Mouse (Mus musculus) CH12.LX (cell line): ENCODE measurements around the gene Vmn1r188. TPM values are rescaled to one million over a fixed set of nuclear protein-coding genes. Genes with fewer than 3 reads are reported as not detected.
"Not testable (repeated sequence)": the region's sequence is repeated elsewhere in the genome, so short reads cannot be mapped to it uniquely, and the experiment has no call there.

Experiments
- DNase-seq: peaks from one replicate; pipeline ENCODE4 v3.0.0-alpha.2; 2013; ENCODE audit errors: extremely low read depth
- H3K27ac ChIP-seq: 2 replicates; pipeline ENCODE4 v1.5.1; 2012; ENCODE audit warnings: low read depth, mild to moderate bottlenecking, control low read depth, moderate library complexity; ENCODE audit not compliant: insufficient read depth
- H3K27me3 ChIP-seq: replicated peaks from 2 replicates; pipeline ENCODE3; 2012; ENCODE audit warnings: inconsistent platforms
- H3K36me3 ChIP-seq, 2 experiments: replicated peaks in 1 of 2; 2 replicates each; pipeline versions ENCODE3 to v1.6.1; 2012; ENCODE audit warnings: inconsistent platforms in 1 of 2, low read length in 1 of 2, mild to moderate bottlenecking in 1 of 2, mixed read lengths in 1 of 2, moderate library complexity in 1 of 2; ENCODE audit not compliant: control insufficient read depth in 1 of 2, insufficient read depth in 1 of 2
- H3K4me1 ChIP-seq, 2 experiments: 2 replicates each; pipeline ENCODE4 v1.6.1; 2012; ENCODE audit warnings: inconsistent platforms in 1 of 2, moderate library complexity in 1 of 2; ENCODE audit not compliant: insufficient read depth in 2 of 2, control insufficient read depth in 1 of 2
- H3K4me2 ChIP-seq: 2 replicates; pipeline ENCODE4 v1.6.1; 2012; ENCODE audit warnings: low read depth, mild to moderate bottlenecking, control low read depth; ENCODE audit not compliant: poor library complexity, insufficient read depth, severe bottlenecking
- H3K4me3 ChIP-seq, 3 experiments: fragments of 150-350 bp in 1 of 3; sonication (generic) in 1 of 3; replicated peaks in 1 of 3; 2 replicates each; pipeline versions ENCODE3 to v1.5.1; 2011 to 2012; ENCODE audit warnings: low read depth in 2 of 3, low read length in 2 of 3, mild to moderate bottlenecking in 2 of 3, moderate library complexity in 2 of 3, control low read depth in 1 of 3, improper control_type of control experiment in 1 of 3, inconsistent platforms in 1 of 3, mixed read lengths in 1 of 3; ENCODE audit not compliant: poor library complexity in 1 of 3
- H3K79me2 ChIP-seq: replicated peaks from 2 replicates; pipeline ENCODE4 v1.6.1; 2012; ENCODE audit warnings: mild to moderate bottlenecking, moderate library complexity; ENCODE audit not compliant: control insufficient read depth, poor library complexity, insufficient read depth, severe bottlenecking; ENCODE audit errors: extremely low read depth
- H3K9ac ChIP-seq: 2 replicates; pipeline ENCODE4 v1.6.1; 2012; ENCODE audit warnings: low read depth, mild to moderate bottlenecking, control low read depth, moderate library complexity; ENCODE audit not compliant: insufficient read depth
- H3K9me3 ChIP-seq: replicated peaks from 2 replicates; pipeline ENCODE3; 2012; ENCODE audit warnings: low read length, inconsistent platforms, mixed read lengths
- BHLHE40 ChIP-seq: IDR thresholded peaks from 2 replicates; pipeline ENCODE4 v1.6.1; 2011; ENCODE audit warnings: mild to moderate bottlenecking, low read depth, low read length, improper control_type of control experiment
- CHD1 ChIP-seq: IDR thresholded peaks from 2 replicates; pipeline ENCODE4 v1.6.1; 2012; ENCODE audit warnings: low read depth, low read length, improper control_type of control experiment, inconsistent platforms
- CHD2 ChIP-seq: IDR thresholded peaks from 2 replicates; pipeline ENCODE4 v1.6.1; 2011; ENCODE audit warnings: low read length, improper control_type of control experiment
- CTCF ChIP-seq, 2 experiments: IDR thresholded peaks in 1 of 2; conservative IDR thresholded peaks in 1 of 2; 2 replicates each; pipeline ENCODE4 v1.5.1; 2011 to 2012; ENCODE audit warnings: low read depth in 2 of 2, low read length in 2 of 2, improper control_type of control experiment in 1 of 2, inconsistent platforms in 1 of 2, mild to moderate bottlenecking in 1 of 2, moderate library complexity in 1 of 2
- E2F4 ChIP-seq: IDR thresholded peaks from 2 replicates; pipeline ENCODE4 v1.6.1; 2011; ENCODE audit warnings: low read depth, low read length, improper control_type of control experiment; ENCODE audit not compliant: insufficient replicate concordance
- ELF1 ChIP-seq: IDR thresholded peaks from 2 replicates; pipeline ENCODE4 v1.6.1; 2014; ENCODE audit warnings: low read depth, mild to moderate bottlenecking, inconsistent platforms, low read length, improper control_type of control experiment
- GABPA ChIP-seq: IDR thresholded peaks from 2 replicates; pipeline ENCODE4 v1.6.1; 2012; ENCODE audit warnings: low read depth, low read length, improper control_type of control experiment, inconsistent platforms; ENCODE audit not compliant: insufficient replicate concordance
- IRF4 ChIP-seq: IDR thresholded peaks from 2 replicates; pipeline ENCODE4 v1.6.1; 2014; ENCODE audit warnings: low read depth, mild to moderate bottlenecking, inconsistent platforms, low read length, improper control_type of control experiment
- MAFK ChIP-seq: IDR thresholded peaks from 2 replicates; pipeline ENCODE4 v1.6.1; 2011; ENCODE audit warnings: low read length, improper control_type of control experiment; ENCODE audit not compliant: insufficient replicate concordance
- MAX ChIP-seq: IDR thresholded peaks from 2 replicates; pipeline ENCODE4 v1.6.1; 2011; ENCODE audit warnings: low read length, improper control_type of control experiment
- MXI1 ChIP-seq: IDR thresholded peaks from 2 replicates; pipeline ENCODE4 v1.6.1; 2011; ENCODE audit warnings: mild to moderate bottlenecking, low read depth, low read length, improper control_type of control experiment
- MYC ChIP-seq: IDR thresholded peaks from 2 replicates; pipeline ENCODE4 v1.6.1; 2011; ENCODE audit warnings: low read depth, mild to moderate bottlenecking, improper control_type of control experiment, low read length
- NELFE ChIP-seq: IDR thresholded peaks from 2 replicates; pipeline ENCODE4 v1.6.1; 2011; ENCODE audit warnings: low read depth, low read length, improper control_type of control experiment
- POLR2A ChIP-seq: IDR thresholded peaks from 2 replicates; pipeline ENCODE4 v1.6.1; 2011; ENCODE audit warnings: low read depth, mild to moderate bottlenecking, improper control_type of control experiment, low read length
- POLR2AphosphoS2 ChIP-seq: IDR thresholded peaks from 2 replicates; pipeline ENCODE4 v1.6.1; 2011; ENCODE audit warnings: low read depth, low read length, improper control_type of control experiment
- RAD21 ChIP-seq: IDR thresholded peaks from 2 replicates; pipeline ENCODE4 v1.6.1; 2011; ENCODE audit warnings: low read depth, mild to moderate bottlenecking, low read length, improper control_type of control experiment, moderate library complexity
- RCOR1 ChIP-seq: conservative IDR thresholded peaks from 2 replicates; pipeline ENCODE4 v1.6.1; 2012; ENCODE audit warnings: low read depth, mild to moderate bottlenecking, inconsistent platforms, low read length, improper control_type of control experiment
- SIN3A ChIP-seq: IDR thresholded peaks from 2 replicates; pipeline ENCODE4 v1.6.1; 2012; ENCODE audit warnings: low read length, improper control_type of control experiment, inconsistent platforms
- UBTF ChIP-seq: IDR thresholded peaks from 2 replicates; pipeline ENCODE4 v1.6.1; 2012; ENCODE audit warnings: low read depth, mild to moderate bottlenecking, inconsistent platforms, low read length, improper control_type of control experiment, moderate library complexity
- USF2 ChIP-seq: conservative IDR thresholded peaks from 2 replicates; pipeline ENCODE4 v1.6.1; 2011; ENCODE audit warnings: low read depth, low read length, improper control_type of control experiment
- ZC3H11A ChIP-seq: IDR thresholded peaks from 2 replicates; pipeline ENCODE4 v1.6.1; 2012; ENCODE audit warnings: low read depth, mild to moderate bottlenecking, inconsistent platforms, low read length, improper control_type of control experiment
- ZKSCAN1 ChIP-seq: IDR thresholded peaks from 2 replicates; pipeline ENCODE4 v1.6.1; 2012; ENCODE audit warnings: low read depth, inconsistent platforms, low read length, improper control_type of control experiment, borderline replicate concordance
- ZMIZ1 ChIP-seq: IDR thresholded peaks from 2 replicates; pipeline ENCODE4 v1.6.1; 2012; ENCODE audit warnings: low read depth, mild to moderate bottlenecking, inconsistent platforms, low read length, improper control_type of control experiment
- ZNF384 ChIP-seq: IDR thresholded peaks from 2 replicates; pipeline ENCODE4 v1.6.1; 2012; ENCODE audit warnings: low read depth, low read length, improper control_type of control experiment, inconsistent platforms
- dilution Hi-C: fragments of 300-500 bp; cut with MboI; formaldehyde crosslinking; loops from 2 replicates; pipeline ENCODE4 v1.14.3; 2020; ENCODE audit warnings: low sequenced_read_pairs; ENCODE audit not compliant: extremely low pct_unique_long_range_greater_than_20kb, extremely low pct_ligation_motif_present
- in situ Hi-C: fragments of 300-500 bp; cut with MboI; formaldehyde crosslinking; loops from 3 replicates; pipeline ENCODE4 v1.14.3; 2019; ENCODE audit warnings: low sequenced_read_pairs, low pct_ligation_motif_present, low pct_unique_long_range_greater_than_20kb, mixed read lengths
- polyA plus RNA-seq: library from polyadenylated mRNA; unstranded; fragments of >175 nt; gene quantifications from 2 replicates; pipeline ENCODE4 v1.2.1, GENCODE M21; 2012; ENCODE audit warnings: low read depth; ENCODE audit not compliant: insufficient read length
- total RNA-seq, 2 experiments: library from RNA; depleted of rRNA; stranded (reverse); fragments of 300-350 nt in 1 of 2; fragments of >200 nt in 1 of 2; gene quantifications; 2 replicates each; pipeline ENCODE4 v1.2.3; 2012 to 2014

Gene Vmn1r188
- not detected in 2 replicates for total RNA-seq (2012; rRNA removed)
- not detected in 2 replicates for total RNA-seq (2014; rRNA removed)
- not detected in 2 replicates for polyA plus RNA-seq

DNA sequence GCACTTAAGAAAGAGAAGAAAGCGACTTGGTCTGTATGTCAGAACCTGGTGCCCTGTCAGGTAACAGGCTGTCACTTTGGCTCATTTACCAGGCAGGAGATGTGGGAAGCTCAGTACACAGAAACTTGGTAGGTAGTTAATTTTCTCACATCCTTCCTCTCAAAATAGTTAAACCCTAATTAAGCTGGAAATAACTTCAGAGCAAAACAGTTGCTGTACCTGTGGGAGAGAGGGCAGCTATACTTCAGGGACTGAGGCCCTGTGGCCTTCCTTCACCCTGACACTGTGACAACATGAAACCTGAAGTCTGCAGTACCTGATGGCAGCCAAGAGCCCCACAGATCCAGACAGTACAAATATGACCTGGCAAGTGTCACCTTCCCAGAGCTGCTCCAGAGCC, at the start of gene Vmn1r188:
Gene Vmn1r188 (plus strand): TSS at position 301 of the 400 bp plus-strand sequence.
- H3K79me2 ChIP-seq, dilution Hi-C loops: not testable (repeated sequence)
- in situ Hi-C loops: loop anchor here (25.0 kb wide), 1 partner anchor 1153 kb away; the partner anchor contains the start of genes Vmn1r222 and Vmn1r223

GRCm38 (mm10) chr13:22034443-22035266, 49.6 kb upstream of the Vmn1r188 start:
- peak overlapping the region; percentile 92 for H3K9ac ChIP-seq
- H3K36me3 ChIP-seq: no peaks in the 10 kb centered on the region
- H3K4me1 ChIP-seq: peaks cover 3 to 27% of the 10 kb centered on the region in 2 experiments; a peak in 3 of 4 replicates
- peak overlapping the region; percentile 78 for H3K4me2 ChIP-seq
- H3K27me3 ChIP-seq: no peaks in the 10 kb centered on the region
- no peaks in the 10 kb centered on the region for H3K79me2 ChIP-seq
- dilution Hi-C loops: no loop called here
- no peaks in the 10 kb centered on the region for H3K9me3 ChIP-seq
- TF ChIP-seq MAX: peak; percentile 92
- TF ChIP-seq E2F4: 0 out of 2 replicates have a peak, but pooled peaks have one; percentile 27
- no peak for TF ChIP-seq ELF1
- TF ChIP-seq BHLHE40: no peak
- TF ChIP-seq RAD21: no peak
- no peak for TF ChIP-seq GABPA
- peak; percentile 88 for TF ChIP-seq POLR2A
- TF ChIP-seq CHD1: peak; percentile 83
- TF ChIP-seq ZKSCAN1: no peak
- TF ChIP-seq MYC: peak; percentile 93
- TF ChIP-seq CTCF (conservative IDR thresholded peaks at IDR 0.05 in 1 of 2, IDR thresholded peaks at IDR 0.05 in 1 of 2; ENCODE audit: low read depth in 2 of 2, low read length in 2 of 2): no peak
- peak; percentile 39 for TF ChIP-seq USF2
- no peak; the same call in 1 of the 2 replicates for TF ChIP-seq UBTF
- no peak for TF ChIP-seq CHD2
- peak; percentile 97 for TF ChIP-seq POLR2AphosphoS2
- peak; percentile 45; the same call in 1 of the 2 replicates for TF ChIP-seq ZNF384
- TF ChIP-seq IRF4: 0 out of 2 replicates have a peak, but pooled peaks have one; percentile 3
- TF ChIP-seq ZMIZ1: peak; percentile 97
- TF ChIP-seq MAFK: 0 out of 2 replicates have a peak, but pooled peaks have one; percentile 17
- TF ChIP-seq MXI1: peak; percentile 93
- peak; percentile 75; the same call in 1 of the 2 replicates for TF ChIP-seq NELFE
- TF ChIP-seq SIN3A: no peak
- TF ChIP-seq ZC3H11A: no peak
- TF ChIP-seq RCOR1: 0 out of 2 replicates have a peak, but pooled peaks have one; percentile 15
- DNase-seq: peak; percentile 56
- peak overlapping the region; percentile 84 for H3K27ac ChIP-seq
- peak overlapping the region; percentile 4 to 56 (median 50) for H3K4me3 ChIP-seq
- in situ Hi-C loops: loop anchor here (5.0 to 25.0 kb wide), 4 partner anchors 107 to 1728 kb away; partner anchors contain the start of genes Hist1h1a, Hist1h2ab, Hist1h3a and Hist1h3b

More for the DNA sequence above, at the start of gene Vmn1r188:
- H3K36me3 ChIP-seq, H3K4me1 ChIP-seq, H3K9me3 ChIP-seq, H3K9ac ChIP-seq, H3K4me3 ChIP-seq, H3K27me3 ChIP-seq, DNase-seq, H3K4me2 ChIP-seq, H3K27ac ChIP-seq: not testable (repeated sequence)
